In genomic region chr19:24606390-24606976, GRCm38 (mm10) we compare ENCODE assay signal across 9 mouse cellular contexts. TPM values are rescaled to one million over a fixed set of nuclear protein-coding genes. Genes with fewer than 3 reads are reported as not detected.
A peak's percentile ranks its signal among the peaks of the same experiment; 100 is the strongest.
DNase-seq lines count a peak whose midpoint lies in the region; ATAC-seq and TF ChIP-seq lines count a peak whose summit lies in the region.
"Had no signal": no experiment of that assay in that cellular context is flagged by ENCODE, and none has a peak within 500 bp of the region (broad histone marks: within the 10 kb centered on the region; RNA-seq: fewer than 3 reads in every experiment).

No protein-coding gene starts in this region.

- H3K4me2 ChIP-seq in embryonic facial prominence, embryonic 14.5 days (ENCODE audit: low read depth, low read length), result no peak overlapping the region

- TF ChIP-seq CTCF in small intestine, adult 2 months (IDR thresholded peaks at IDR 0.05; ENCODE audit: extremely low read depth, insufficient read length, insufficient replicate concordance, low read depth, low read length), result peak; percentile 69; the same call in 1 of the 2 replicates

- 55% methylated on average over 5 of the region's 5 CpGs for WGBS in embryonic facial prominence, embryonic 14.5 days
- WGBS in small intestine, adult 2 months, result 27% methylated on average over 5 of the region's 5 CpGs

- TF ChIP-seq POLR2A in small intestine, adult 2 months (IDR thresholded peaks at IDR 0.05; ENCODE audit: low read depth, low read length), result no peak

- H3K36me3 ChIP-seq in embryonic facial prominence, embryonic 14.5 days (ENCODE audit: control insufficient read depth, insufficient read depth, low read length), result no peaks in the 10 kb centered on the region
- no peaks in the 10 kb centered on the region for H3K36me3 ChIP-seq in small intestine, adult 2 months (ENCODE audit: control insufficient read depth, insufficient read depth, low read length)

- no peak overlapping the region for H3K9ac ChIP-seq in embryonic facial prominence, embryonic 14.5 days (ENCODE audit: low read depth, low read length)

- H3K27me3 ChIP-seq in embryonic facial prominence, embryonic 14.5 days (replicated peaks; ENCODE audit: control insufficient read depth, insufficient read depth, low read length), result no peaks in the 10 kb centered on the region
- no peaks in the 10 kb centered on the region for H3K27me3 ChIP-seq in small intestine, adult 2 months (ENCODE audit: control insufficient read depth, insufficient read depth, low read length)

- H3K27ac ChIP-seq in embryonic facial prominence, embryonic 14.5 days (replicated peaks; ENCODE audit: low read depth, low read length), result no peak overlapping the region
- peak overlapping the region; percentile 66 for H3K27ac ChIP-seq in small intestine, adult 2 months (ENCODE audit: insufficient read depth, low read depth, low read length)

- no peak for ATAC-seq in embryonic facial prominence, embryonic 14.5 days (ENCODE audit: low read depth)

- peaks cover 4% of the 10 kb centered on the region; the same call in 1 of the 2 replicates for H3K9me3 ChIP-seq in embryonic facial prominence, embryonic 14.5 days (ENCODE audit: control insufficient read depth, low read length)

- H3K4me1 ChIP-seq in embryonic facial prominence, embryonic 14.5 days (ENCODE audit: control insufficient read depth, insufficient read depth, low read length), result no peaks in the 10 kb centered on the region
- peaks cover 10% of the 10 kb centered on the region; the same call in 1 of the 2 replicates for H3K4me1 ChIP-seq in small intestine, adult 2 months (ENCODE audit: control insufficient read depth, insufficient read depth, insufficient read length, low read length)

- no peak overlapping the region for H3K4me3 ChIP-seq in embryonic facial prominence, embryonic 14.5 days (ENCODE audit: low read depth, low read length)
- H3K4me3 ChIP-seq in small intestine, adult 2 months (ENCODE audit: low read depth, low read length), result no peak overlapping the region
- H3K4me3 ChIP-seq: erythroblast, embryonic 14.5 days had no signal

- peak; percentile 34 for DNase-seq in adrenal gland, postnatal 10 days
- DNase-seq in adrenal gland, adult (ENCODE audit: inconsistent age in 2 of 2, low spot score in 1 of 2), result no peak
- DNase-seq in kidney, postnatal 4 days, result peak; percentile 14 to 27
- no peak for DNase-seq in kidney, adult 18-20 months
- DNase-seq in embryonic facial prominence, embryonic 14.5 days (ENCODE audit: low spot score), result peak; percentile 11
- no peak for DNase-seq in MN1 (ENCODE audit: low spot score)
- DNase-seq in left cerebral cortex, adult 9 months (ENCODE audit: low spot score in 2 of 2), result no peak

RNA-seq across cellular contexts. Expression of gene Pip5k1b, which starts 50.8 kb away (rescaled TPM):
- 10 to 100 TPM; 18.8 to 20.0 TPM for total RNA-seq in adrenal gland, postnatal 10 days (2021)
- 0.89 and 1.6 TPM in 2 replicates for polyA plus RNA-seq in embryonic facial prominence, embryonic 14.5 days (2014; fragmentation: Nextera tagmentation; extraction: Ambion mirVana)
- polyA plus RNA-seq in small intestine, adult 2 months (2012; rRNA removed), result 7.1 and 23.3 TPM in 2 replicates

Comparison
In these comparisons a context has a peak if more than half of its experiments do, and no peak if none do; other contexts are left out.
1. DNase-seq: peak in adrenal gland, postnatal 10 days (single experiment), kidney, postnatal 4 days (2 of 2) and embryonic facial prominence, embryonic 14.5 days (single experiment); none in adrenal gland, adult (0 of 2), kidney, adult 18-20 months (single experiment), MN1 (single experiment) and left cerebral cortex, adult 9 months (0 of 2).